Mouse (Mus musculus) liver, adult 2 months (tissue): ENCODE results near the gene Chchd3. TPM values are rescaled to one million over a fixed set of nuclear protein-coding genes. Genes with fewer than 3 reads are reported as not detected.

Experiments
- DNase-seq: peaks from one replicate; pipeline ENCODE4 v3.0.0-alpha.2; 2011; ENCODE audit warnings: low read depth, low spot score; ENCODE audit errors: extremely low read depth
- H3K27ac ChIP-seq: fragments of 200-500 bp; replicated peaks from 2 replicates; pipeline ENCODE4 v1.5.1; 2012; ENCODE audit warnings: low read depth, mild to moderate bottlenecking, control low read depth, inconsistent platforms, low read length; ENCODE audit not compliant: insufficient read depth
- H3K27me3 ChIP-seq: fragments of 200-500 bp; 2 replicates; pipeline ENCODE4 v1.6.1; 2012; ENCODE audit warnings: mild to moderate bottlenecking, moderate library complexity, low read length, inconsistent platforms; ENCODE audit not compliant: control insufficient read depth, insufficient read depth
- H3K36me3 ChIP-seq: fragments of 200-500 bp; 2 replicates; pipeline ENCODE4 v1.6.1; 2012; ENCODE audit warnings: low read length, inconsistent platforms; ENCODE audit not compliant: control insufficient read depth, insufficient read depth
- H3K4me1 ChIP-seq: fragments of 200-500 bp; 2 replicates; pipeline ENCODE4 v1.6.1; 2011; ENCODE audit warnings: low read length; ENCODE audit not compliant: control insufficient read depth, insufficient read depth
- H3K4me3 ChIP-seq: fragments of 200-500 bp; 2 replicates; pipeline ENCODE4 v1.5.1; 2011; ENCODE audit warnings: low read depth, mild to moderate bottlenecking, control low read depth, low read length, moderate library complexity; ENCODE audit not compliant: insufficient read depth
- H3K79me2 ChIP-seq: fragments of 200-500 bp; 2 replicates; pipeline ENCODE4 v1.6.1; 2012; ENCODE audit warnings: inconsistent platforms, mild to moderate bottlenecking, low read length, moderate library complexity; ENCODE audit not compliant: control insufficient read depth, insufficient read depth
- H3K9ac ChIP-seq: fragments of 200-500 bp; 2 replicates; pipeline ENCODE4 v1.6.1; 2012; ENCODE audit warnings: low read depth, mild to moderate bottlenecking, control low read depth, inconsistent platforms, low read length
- CTCF ChIP-seq: fragments of 200-500 bp; IDR thresholded peaks from 2 replicates; pipeline ENCODE4 v1.5.1; 2011; ENCODE audit warnings: low read depth, low read length, control low read depth
- POLR2A ChIP-seq: fragments of 200-500 bp; IDR thresholded peaks from 2 replicates; pipeline ENCODE4 v1.6.1; 2011; ENCODE audit warnings: low read length, control low read depth; ENCODE audit not compliant: insufficient read depth; ENCODE audit errors: extremely low read depth
- WGBS: fragments of 180-500 bp; shearing (Covaris S2); methylation state at CpG from one replicate; pipeline ENCODE4 v1.1.7; 2018; 5-methylcytosine and 5-hydroxymethylcytosine counted together
- polyA plus RNA-seq: library from polyadenylated mRNA; depleted of rRNA; stranded (reverse); fragments of >200 nt; gene quantifications from 2 replicates; pipeline ENCODE4 v1.2.3, GENCODE M21; 2012
- total RNA-seq: library from RNA; depleted of rRNA; stranded (reverse); fragments of >200 nt; gene quantifications from 2 replicates; pipeline ENCODE4 v1.2.3, GENCODE M21; 2014

Gene Chchd3
- total and polyA plus RNA-seq, 2 experiments = 88.0 to 158 TPM

DNA sequence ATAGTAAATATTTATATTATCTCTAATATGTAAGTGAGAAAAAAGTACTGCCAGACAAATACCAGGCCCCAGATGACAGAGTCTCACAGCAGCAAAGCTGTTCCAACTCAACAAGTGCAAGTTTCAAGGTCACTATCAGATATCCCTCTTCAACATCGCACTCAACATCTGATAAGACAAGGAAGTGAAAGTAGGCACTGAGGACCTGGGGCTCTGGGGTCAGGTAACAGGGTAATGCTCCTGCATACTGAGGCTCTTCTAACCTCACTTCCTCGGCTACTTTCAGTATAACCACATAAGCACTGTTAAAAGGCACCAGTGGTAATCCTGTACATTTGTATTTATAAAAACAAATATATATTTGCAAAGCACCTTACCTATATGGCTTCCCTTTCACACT lies 8.4 kb downstream of the Chchd3 start:
- peaks cover 20% of the 10 kb centered on the region for H3K79me2 ChIP-seq

DNA sequence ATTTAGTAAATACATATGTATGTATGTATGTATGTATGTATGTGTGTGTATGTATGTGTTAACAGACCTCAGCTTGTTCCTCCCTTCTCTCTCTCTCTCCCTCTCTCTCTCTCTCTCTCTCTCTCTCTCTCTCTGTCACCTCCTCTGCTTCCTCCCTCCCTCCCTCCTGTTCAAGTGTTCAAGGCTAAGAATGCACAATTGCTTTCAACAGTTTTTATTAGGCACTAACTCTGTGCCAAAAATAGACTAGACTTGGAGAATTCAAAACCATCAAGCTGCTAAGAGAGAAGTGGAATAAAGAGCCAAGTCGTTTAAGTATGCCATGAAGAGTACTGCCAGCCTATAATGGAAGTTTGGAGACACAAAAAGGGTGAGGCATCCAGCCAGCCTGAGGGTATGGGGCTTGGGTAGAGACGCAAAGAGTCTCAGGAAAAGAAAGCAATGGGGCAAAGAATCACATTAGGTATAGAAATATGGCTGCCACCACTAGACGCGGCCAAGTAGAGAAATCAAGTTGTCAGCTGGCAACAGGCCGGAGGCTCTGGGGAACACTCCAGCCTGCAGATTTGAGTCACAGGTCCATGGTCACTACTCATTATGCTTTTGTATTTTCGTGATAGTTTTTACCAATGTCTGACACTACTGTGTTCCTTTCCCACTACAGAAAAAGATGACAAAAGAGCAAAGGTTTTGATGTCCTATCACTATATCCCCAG lies 10.2 kb downstream of the Chchd3 start:
- H3K27ac ChIP-seq = no peak overlapping the region
- no peak for TF ChIP-seq POLR2A
- no peak for TF ChIP-seq CTCF
- no peak for DNase-seq
- H3K79me2 ChIP-seq = peaks cover 18% of the 10 kb centered on the region
- H3K4me1 ChIP-seq = no peaks in the 10 kb centered on the region
- H3K4me3 ChIP-seq = no peak overlapping the region
- no peaks in the 10 kb centered on the region for H3K27me3 ChIP-seq
- H3K36me3 ChIP-seq = peaks cover 17% of the 10 kb centered on the region; the same call in 1 of the 2 replicates
- 97% methylated on average over 6 of the region's 6 CpGs for WGBS
- no peak overlapping the region for H3K9ac ChIP-seq

More for the DNA sequence above, 8.4 kb downstream of the Chchd3 start:
- no peak for TF ChIP-seq CTCF
- TF ChIP-seq POLR2A = no peak
- Histone ChIP-seq H3K4me1 (no peaks in the 10 kb centered on the region), H3K36me3 (peaks cover 19% of the 10 kb centered on the region; the same call in 1 of the 2 replicates), H3K27me3 (no peaks in the 10 kb centered on the region), H3K27ac (no peak overlapping the region), H3K9ac (no peak overlapping the region), H3K4me3 (no peak overlapping the region)
- DNase-seq = no peak
- 35% methylated on average over 2 of the region's 2 CpGs for WGBS

GRCm38 (mm10) chr6:33043480-33043879 lies 16.6 kb downstream of the Chchd3 start:
- 97% methylated on average over 5 of the region's 5 CpGs for WGBS
- Histone ChIP-seq H3K4me3 (no peak overlapping the region), H3K27me3 (no peaks in the 10 kb centered on the region), H3K79me2 (peaks cover 12% of the 10 kb centered on the region; the same call in 1 of the 2 replicates), H3K27ac (no peak overlapping the region), H3K9ac (no peak overlapping the region), H3K4me1 (peaks cover 12% of the 10 kb centered on the region), H3K36me3 (peaks cover 8% of the 10 kb centered on the region; the same call in 1 of the 2 replicates)
- DNase-seq = no peak
- TF ChIP-seq POLR2A (no peak), CTCF (no peak)

DNA sequence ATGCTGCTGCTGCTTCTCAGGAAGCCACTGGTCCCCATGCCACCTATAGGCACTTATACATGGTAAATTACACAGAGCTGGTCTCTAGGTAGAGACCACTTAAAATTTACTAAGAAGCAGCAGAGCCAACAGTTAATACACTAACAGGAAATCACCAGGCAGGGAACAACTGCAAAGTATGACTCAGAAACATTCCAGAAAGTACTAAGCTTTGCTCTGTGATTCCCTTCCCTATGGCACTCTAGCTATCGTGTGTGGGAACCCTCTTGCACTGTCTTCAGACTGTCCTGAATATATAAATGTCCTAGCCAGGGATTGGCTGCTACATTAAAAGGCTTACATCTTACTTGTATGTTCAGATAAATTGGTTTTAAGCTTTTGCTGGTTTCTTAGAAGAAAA lies 17.2 kb downstream of the Chchd3 start:
- no peak for TF ChIP-seq CTCF
- TF ChIP-seq POLR2A = no peak
- Histone ChIP-seq H3K79me2 (peaks cover 15% of the 10 kb centered on the region; the same call in 1 of the 2 replicates), H3K27ac (no peak overlapping the region), H3K9ac (no peak overlapping the region), H3K4me1 (peaks cover 12% of the 10 kb centered on the region), H3K27me3 (no peaks in the 10 kb centered on the region), H3K4me3 (no peak overlapping the region), H3K36me3 (peaks cover 4% of the 10 kb centered on the region; the same call in 1 of the 2 replicates)
- DNase-seq = no peak
- WGBS = 77% methylated on average over 1 of the region's 1 CpGs

DNA sequence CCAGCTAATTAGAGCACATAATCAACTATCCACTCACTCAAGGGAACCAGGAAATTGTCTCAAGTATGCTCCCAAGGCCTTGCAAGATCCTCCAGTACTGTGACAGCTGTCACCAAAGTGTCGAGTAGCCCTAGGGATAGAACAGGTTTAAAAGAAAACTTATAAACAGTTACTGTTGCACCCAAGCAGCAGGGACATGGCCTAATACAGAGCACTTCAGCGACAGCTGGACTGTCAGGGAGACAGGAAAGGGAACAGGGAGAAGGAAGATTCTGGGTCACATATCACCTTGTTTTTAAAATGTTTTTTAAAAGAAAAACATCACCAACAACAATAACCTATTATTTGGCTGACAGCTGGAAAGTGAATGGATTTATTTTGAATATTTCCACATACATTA lies 18.1 kb downstream of the Chchd3 start:
- peaks cover 17% of the 10 kb centered on the region; the same call in 1 of the 2 replicates for H3K79me2 ChIP-seq
- TF ChIP-seq POLR2A = no peak
- TF ChIP-seq CTCF = no peak
- H3K36me3 ChIP-seq = peaks cover 9% of the 10 kb centered on the region
- no peak overlapping the region for H3K9ac ChIP-seq
- H3K4me1 ChIP-seq = peaks cover 12% of the 10 kb centered on the region
- WGBS = 82% methylated on average over 2 of the region's 2 CpGs
- no peaks in the 10 kb centered on the region for H3K27me3 ChIP-seq
- H3K4me3 ChIP-seq = no peak overlapping the region
- no peak overlapping the region for H3K27ac ChIP-seq
- no peak for DNase-seq
